Mouse (Mus musculus) liver, embryonic 11.5 days (tissue): ENCODE measurements around the gene Rhoc. TPM values are rescaled to one million over a fixed set of nuclear protein-coding genes. Genes with fewer than 3 reads are reported as not detected.

Experiments
- ATAC-seq: fragments of 200-750 bp; cut with Nextera tagmentation; replicated peaks from 2 replicates; pipeline ENCODE4 v1.8.0; 2017; ENCODE audit warnings: moderate number of reproducible peaks, mild to moderate bottlenecking, moderate TSS enrichment, moderate library complexity; ENCODE audit not compliant: low FRiP score
- DNase-seq: peaks from one replicate; pipeline ENCODE4 v3.0.0-alpha.2; 2017; ENCODE audit warnings: low spot score
- H3K27ac ChIP-seq: fragments of 300-500 bp; sonication (generic); 2 replicates; pipeline ENCODE4 v1.5.1; 2014; ENCODE audit warnings: mild to moderate bottlenecking, low read depth, low read length, control low read depth
- H3K27me3 ChIP-seq: fragments of 300-500 bp; sonication (generic); replicated peaks from 2 replicates; pipeline ENCODE4 v1.6.1; 2014; ENCODE audit warnings: low read length, mixed read lengths; ENCODE audit not compliant: control insufficient read depth, insufficient read depth
- H3K36me3 ChIP-seq: fragments of 300-500 bp; sonication (generic); 2 replicates; pipeline ENCODE4 v1.6.1; 2014; ENCODE audit warnings: mild to moderate bottlenecking, low read length, moderate library complexity, mixed read lengths; ENCODE audit not compliant: control insufficient read depth, insufficient read depth
- H3K4me1 ChIP-seq: fragments of 300-500 bp; sonication (generic); replicated peaks from 2 replicates; pipeline ENCODE4 v1.6.1; 2014; ENCODE audit warnings: low read length, mixed read lengths; ENCODE audit not compliant: control insufficient read depth, insufficient read depth
- H3K4me2 ChIP-seq: fragments of 300-500 bp; sonication (generic); 2 replicates; pipeline ENCODE4 v1.6.1; 2014; ENCODE audit warnings: mild to moderate bottlenecking, control low read depth, moderate library complexity
- H3K4me3 ChIP-seq: fragments of 300-500 bp; sonication (generic); 2 replicates; pipeline ENCODE4 v1.5.1; 2014; ENCODE audit warnings: low read depth, low read length, control low read depth
- H3K9ac ChIP-seq: fragments of 300-500 bp; sonication (generic); 2 replicates; pipeline ENCODE4 v1.6.1; 2014; ENCODE audit warnings: low read depth, low read length, control low read depth
- H3K9me3 ChIP-seq: fragments of 300-500 bp; sonication (generic); 2 replicates; pipeline ENCODE4 v1.6.1; 2016; ENCODE audit warnings: low read length, inconsistent platforms, mixed read lengths; ENCODE audit not compliant: control insufficient read depth
- WGBS: fragments of 180-500 bp; shearing (Covaris S2); extraction: QIAGEN DNeasy Blood & Tissue Kit; methylation state at CpG from one replicate; pipeline ENCODE4 v1.1.7; 2014; 5-methylcytosine and 5-hydroxymethylcytosine counted together
- polyA plus RNA-seq: library from polyadenylated mRNA; unstranded; fragments of >200 nt; fragmentation: Nextera tagmentation; extraction: Ambion mirVana; gene quantifications from 2 replicates; pipeline ENCODE4 v1.2.1, GENCODE M21; 2014

The Rhoc gene
- polyA plus RNA-seq, 1 experiment from 2014 or later, result 64.9 TPM

GRCm38 (mm10) chr3:104790401-104790937 is 2.3 kb downstream of the Rhoc start:
- Histone ChIP-seq H3K9me3 (no peaks in the 10 kb centered on the region), H3K27me3 (peaks cover 6% of the 10 kb centered on the region; the same call in 1 of the 2 replicates), H3K27ac (peak overlapping the region; percentile 32), H3K4me1 (peaks cover 37% of the 10 kb centered on the region), H3K36me3 (peaks cover 3% of the 10 kb centered on the region; the same call in 1 of the 2 replicates), H3K4me2 (peak overlapping the region; percentile 85), H3K4me3 (peak overlapping the region; percentile 55), H3K9ac (peak overlapping the region; percentile 66)
- ATAC-seq, result no peak
- DNase-seq, result no peak
- 26% methylated on average over 6 of the region's 6 CpGs for WGBS

GRCm38 (mm10) chr3:104791017-104791416 is 2.8 kb downstream of the Rhoc start:
- Histone ChIP-seq H3K9me3 (no peaks in the 10 kb centered on the region), H3K27me3 (peaks cover 6% of the 10 kb centered on the region; the same call in 1 of the 2 replicates), H3K36me3 (peaks cover 8% of the 10 kb centered on the region; the same call in 1 of the 2 replicates), H3K4me1 (peaks cover 41% of the 10 kb centered on the region), H3K27ac (no peak overlapping the region), H3K9ac (no peak overlapping the region), H3K4me2 (peak overlapping the region; percentile 85), H3K4me3 (peak overlapping the region; percentile 55; the same call in 1 of the 2 replicates)
- no peak for DNase-seq
- 37% methylated on average over 4 of the region's 4 CpGs for WGBS
- ATAC-seq, result no peak

- H3K4me2 ChIP-seq, result no peak overlapping the region
Observed at GRCm38 (mm10) chr3:104791671-104792070, 3.5 kb downstream of the Rhoc start.

DNA sequence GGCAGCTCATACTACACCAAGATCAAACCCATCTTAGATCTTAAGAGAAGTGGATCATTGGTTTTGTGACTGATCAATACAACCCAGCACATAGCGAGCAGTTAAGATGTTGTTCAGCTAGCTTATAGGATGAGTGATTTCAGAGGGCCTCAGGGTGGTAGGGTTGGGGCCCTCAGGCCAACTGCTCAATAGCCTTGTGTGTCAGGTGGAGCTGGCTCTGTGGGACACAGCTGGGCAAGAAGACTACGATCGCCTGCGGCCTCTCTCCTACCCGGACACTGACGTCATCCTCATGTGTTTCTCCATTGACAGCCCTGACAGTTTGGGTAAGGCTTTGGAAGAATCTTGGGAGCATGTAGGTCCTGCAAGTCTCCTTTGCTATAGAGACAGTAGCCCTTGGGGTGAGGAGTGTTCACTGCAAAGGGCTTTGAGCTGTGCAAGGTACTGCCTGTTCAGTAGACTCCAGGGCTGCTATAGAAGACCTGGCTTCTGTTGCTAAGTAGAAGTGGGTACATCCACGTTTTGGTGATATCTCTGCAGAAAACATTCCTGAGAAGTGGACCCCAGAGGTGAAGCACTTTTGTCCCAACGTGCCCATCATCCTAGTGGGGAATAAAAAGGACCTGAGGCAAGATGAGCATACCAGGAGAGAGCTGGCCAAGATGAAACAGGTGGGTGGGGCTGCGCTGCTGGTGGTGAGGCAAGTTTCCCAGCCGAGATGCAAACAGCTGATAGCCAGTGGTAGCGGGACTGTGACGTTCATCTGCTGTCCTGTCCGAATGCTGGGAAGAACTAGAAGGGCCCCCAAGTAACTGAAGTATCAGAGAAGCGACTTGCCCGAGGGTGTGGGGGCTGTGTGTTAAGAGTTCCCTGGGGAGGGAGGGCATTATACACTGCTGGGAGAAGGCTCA is 4.4 kb downstream of the Rhoc start:
- Histone ChIP-seq H3K27ac (no peak overlapping the region), H3K4me3 (no peak overlapping the region), H3K9ac (no peak overlapping the region), H3K4me1 (peaks cover 41% of the 10 kb centered on the region), H3K9me3 (no peaks in the 10 kb centered on the region), H3K27me3 (peaks cover 6% of the 10 kb centered on the region; the same call in 1 of the 2 replicates), H3K4me2 (no peak overlapping the region; the same call in 1 of the 2 replicates), H3K36me3 (peaks cover 13% of the 10 kb centered on the region; the same call in 1 of the 2 replicates)
- WGBS, result 56% methylated on average over 15 of the region's 15 CpGs
- ATAC-seq, result no peak
- no peak for DNase-seq

More at GRCm38 (mm10) chr3:104791671-104792070, 3.5 kb downstream of the Rhoc start:
- Histone ChIP-seq H3K27me3 (peaks cover 6% of the 10 kb centered on the region; the same call in 1 of the 2 replicates), H3K9ac (no peak overlapping the region), H3K36me3 (peaks cover 8% of the 10 kb centered on the region; the same call in 1 of the 2 replicates), H3K9me3 (no peaks in the 10 kb centered on the region), H3K27ac (no peak overlapping the region), H3K4me3 (no peak overlapping the region), H3K4me1 (peaks cover 41% of the 10 kb centered on the region)
- 93% methylated on average over 8 of the region's 8 CpGs for WGBS
- ATAC-seq (no peak), DNase-seq (no peak)

DNA sequence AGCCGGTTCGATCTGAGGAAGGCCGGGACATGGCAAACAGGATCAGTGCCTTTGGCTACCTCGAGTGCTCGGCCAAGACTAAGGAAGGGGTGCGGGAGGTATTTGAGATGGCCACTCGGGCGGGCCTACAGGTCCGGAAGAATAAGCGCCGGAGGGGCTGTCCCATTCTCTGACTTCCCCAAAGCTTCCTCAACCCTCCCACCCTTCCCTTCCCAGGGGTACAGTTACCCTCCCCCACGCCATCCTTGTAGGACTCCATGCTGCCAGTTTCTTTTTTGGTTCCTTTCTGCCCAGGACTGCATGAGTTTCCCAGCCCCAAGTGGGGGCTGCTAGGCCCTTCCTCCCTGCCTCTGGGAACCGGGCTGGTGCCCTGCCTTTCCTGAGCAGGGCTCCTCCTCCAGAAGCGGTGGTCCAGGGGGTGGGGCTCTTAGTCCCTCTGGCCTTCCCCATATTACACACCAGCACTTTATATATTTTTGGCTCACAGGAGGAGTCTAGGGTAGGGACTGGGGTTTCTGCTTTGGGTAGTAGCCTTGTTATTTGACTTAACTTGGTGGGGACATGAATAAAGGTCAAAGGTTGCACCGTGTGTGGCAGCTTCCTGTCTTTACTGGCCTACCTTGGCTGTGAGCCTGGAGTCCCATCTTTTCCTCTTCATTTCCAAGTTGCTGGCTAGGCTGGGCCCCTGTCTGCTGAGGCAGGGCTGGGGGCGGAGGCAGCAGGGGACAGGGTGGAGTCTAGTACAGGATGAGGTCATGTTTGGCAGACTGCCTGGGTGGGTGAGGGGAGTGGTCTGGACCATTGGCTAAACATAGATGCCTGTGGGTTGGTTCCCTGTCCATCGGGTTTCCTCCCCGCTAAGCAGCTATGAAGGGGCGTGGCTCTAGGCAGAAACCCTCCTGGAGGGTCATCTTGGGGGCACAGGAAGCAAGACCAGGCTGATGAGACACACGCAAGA is 6.0 kb downstream of the Rhoc start:
- ATAC-seq, result peak; percentile 82
- no peaks in the 10 kb centered on the region for H3K9me3 ChIP-seq
- H3K4me3 ChIP-seq, result 0 out of 2 replicates have a peak overlapping the region, but pooled peaks have one; percentile 19
- peaks cover 6% of the 10 kb centered on the region; the same call in 1 of the 2 replicates for H3K27me3 ChIP-seq
- no peak overlapping the region for H3K9ac ChIP-seq
- peaks cover 14% of the 10 kb centered on the region for H3K36me3 ChIP-seq
- peak overlapping the region; percentile 72 for H3K27ac ChIP-seq
- peak overlapping the region; percentile 3; the same call in 1 of the 2 replicates for H3K4me2 ChIP-seq
- H3K4me1 ChIP-seq, result peaks cover 41% of the 10 kb centered on the region
- DNase-seq, result peak; percentile 90
- WGBS, result 45% methylated on average over 20 of the region's 20 CpGs

DNA sequence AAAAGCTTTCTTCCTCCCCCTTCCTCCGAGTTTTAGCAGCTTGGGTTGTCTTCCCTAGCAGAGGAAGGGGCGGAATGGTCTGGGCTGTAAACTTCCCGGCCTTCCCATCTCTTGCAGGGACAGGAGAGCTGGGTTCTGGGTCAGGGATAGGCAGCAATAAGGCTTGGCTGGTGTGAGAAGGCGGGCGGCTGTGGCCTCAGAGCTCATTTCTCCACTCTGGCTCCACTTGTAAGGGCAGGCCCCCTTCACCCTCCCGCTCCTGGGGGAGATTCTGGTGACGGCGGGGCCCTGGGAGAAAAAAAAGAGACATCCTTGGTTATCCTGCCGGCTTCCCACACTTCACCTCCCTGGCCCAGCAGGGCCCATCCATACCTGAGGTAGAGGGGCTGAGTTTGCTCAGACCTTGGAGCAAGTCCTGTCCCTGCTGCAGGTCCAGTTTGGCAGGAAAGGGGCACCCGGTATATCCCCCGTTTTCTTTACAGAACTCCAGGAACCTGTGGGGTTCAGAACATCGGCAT is 6.8 kb downstream of the Rhoc start:
- H3K4me3 ChIP-seq, result no peak overlapping the region
- peaks cover 38% of the 10 kb centered on the region for H3K4me1 ChIP-seq
- H3K27me3 ChIP-seq, result no peaks in the 10 kb centered on the region
- no peak overlapping the region for H3K9ac ChIP-seq
- H3K27ac ChIP-seq, result peak overlapping the region; percentile 44; the same call in 1 of the 2 replicates
- no peak overlapping the region; the same call in 1 of the 2 replicates for H3K4me2 ChIP-seq
- DNase-seq (no peak), ATAC-seq (no peak)
- H3K36me3 ChIP-seq, result peaks cover 17% of the 10 kb centered on the region
- 57% methylated on average over 12 of the region's 12 CpGs for WGBS
- H3K9me3 ChIP-seq, result no peaks in the 10 kb centered on the region

- WGBS, result 75% methylated on average over 15 of the region's 15 CpGs
- H3K36me3 ChIP-seq, result peaks cover 20% of the 10 kb centered on the region
- peaks cover 31% of the 10 kb centered on the region for H3K4me1 ChIP-seq
- H3K9ac ChIP-seq, result no peak overlapping the region
- H3K27me3 ChIP-seq, result no peaks in the 10 kb centered on the region
- no peak for DNase-seq
- no peaks in the 10 kb centered on the region for H3K9me3 ChIP-seq
- H3K4me2 ChIP-seq, result no peak overlapping the region
- ATAC-seq, result no peak
- H3K4me3 ChIP-seq, result no peak overlapping the region
- no peak overlapping the region; the same call in 1 of the 2 replicates for H3K27ac ChIP-seq
Observed at GRCm38 (mm10) chr3:104795661-104796340, 7.6 kb downstream of the Rhoc start.
